Mouse (Mus musculus): ENCODE data around the gene Vps9d1.

DNA sequence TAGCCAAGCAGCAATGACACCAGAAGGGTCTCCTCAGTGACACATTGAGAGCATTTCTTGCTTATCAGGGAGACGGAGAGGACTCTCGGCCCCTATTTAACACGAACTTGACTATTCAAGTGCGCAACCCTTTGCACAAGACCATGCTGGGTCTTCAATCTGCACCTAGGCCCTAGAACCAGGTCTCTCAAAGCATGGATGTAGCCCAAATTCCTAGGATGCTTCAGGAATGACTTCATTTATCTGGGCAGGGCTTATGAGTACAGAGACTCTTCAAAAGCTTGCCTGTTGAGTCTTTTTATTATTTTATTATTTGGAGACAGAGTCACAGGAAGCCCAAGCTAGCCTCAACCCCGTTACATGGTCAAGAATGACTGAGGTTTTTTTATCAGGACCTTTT is 30.3 kb upstream of the Vps9d1 start:
- TF ChIP-seq CTCF (IDR thresholded peaks at IDR 0.05; ENCODE audit: borderline replicate concordance, control insufficient read depth, extremely low read depth, insufficient read depth, low read length, poor library complexity), result no peak
- no peak for TF ChIP-seq POLR2A (IDR thresholded peaks at IDR 0.05; ENCODE audit: control insufficient read depth, extremely low read depth, insufficient read depth, low read length, poor library complexity)

Data from thymus, adult 2 months (tissue).